Mouse (Mus musculus) left cerebral cortex, adult 6 months (tissue): ENCODE measurements around the gene Gm20481. TPM values are rescaled to one million over a fixed set of nuclear protein-coding genes. Genes with fewer than 3 reads are reported as not detected.

ENCODE experiments used
- long read RNA-seq, 2 experiments: library from polyadenylated mRNA; unstranded; transcript quantifications; one replicate each; pipeline ENCODE4 v2.0.0; 2019 to 2020
- polyA plus RNA-seq: library from polyadenylated mRNA; unstranded; fragments of <200 nt; fragmentation: Nextera tagmentation; gene quantifications from 2 replicates; pipeline ENCODE4 v1.2.3, GENCODE M21; 2021

The Gm20481 gene
- not detected in 2 replicates for polyA plus RNA-seq
- long read RNA-seq, experiment 1 = 0 reads
- long read RNA-seq, experiment 2 = 0 reads

DNA sequence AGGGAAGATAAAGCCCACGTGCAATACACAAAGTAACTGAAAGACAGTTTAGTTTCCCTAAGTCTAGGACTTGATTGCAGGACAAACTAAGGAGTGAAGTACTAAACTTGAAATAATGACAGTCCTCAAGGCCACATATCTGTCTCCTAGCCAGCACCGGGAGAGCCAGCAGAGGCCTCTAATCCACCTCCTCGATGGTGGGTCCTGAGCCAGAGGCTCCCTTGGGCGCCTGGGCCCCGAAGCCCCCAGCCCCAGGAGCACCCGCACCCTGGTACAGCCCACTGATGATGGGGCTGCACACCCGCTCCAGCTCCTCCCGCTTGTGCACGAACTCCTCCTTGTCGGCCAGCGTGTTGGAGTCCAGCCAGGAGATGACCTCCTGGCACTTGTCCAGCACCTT lies at the start of gene Gm20481:
TSS of gene Gm20481 (plus strand) at position 91 of the 400 bp plus-strand sequence.

DNA sequence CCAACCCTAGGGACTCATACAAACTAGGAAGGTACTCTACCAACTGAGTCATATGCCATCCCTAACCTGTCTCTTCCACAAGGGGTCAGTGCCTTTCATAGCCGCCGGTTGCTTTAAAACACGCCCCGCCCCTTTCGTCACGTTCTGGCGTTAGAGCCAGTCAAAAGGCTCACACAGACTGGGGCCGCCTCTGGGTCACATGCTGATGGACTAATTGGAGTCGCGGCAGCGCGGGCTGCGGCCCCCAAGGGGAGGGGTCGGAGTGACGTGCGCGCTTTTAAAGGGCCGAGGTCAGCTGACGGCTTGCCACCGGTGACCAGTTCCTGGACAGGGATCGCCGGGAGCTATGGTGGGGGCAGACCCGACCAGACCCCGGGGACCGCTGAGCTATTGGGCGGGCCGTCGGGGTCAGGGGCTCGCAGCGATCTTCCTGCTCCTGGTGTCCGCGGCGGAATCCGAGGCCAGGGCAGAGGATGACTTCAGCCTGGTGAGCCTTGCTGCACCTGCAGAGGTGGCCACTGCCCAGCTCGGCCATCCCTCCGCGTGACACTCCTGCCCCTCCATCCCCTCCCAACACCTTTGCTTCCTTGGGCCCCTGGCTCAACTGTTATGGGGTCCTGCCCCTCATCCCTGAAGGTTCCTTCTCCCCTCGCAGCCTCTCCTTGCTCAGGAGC lies 38.5 kb upstream of the Gm20481 start, which contains the start of gene Neu1:
TSS of gene Neu1 (plus strand) at position 193 of the 674 bp plus-strand sequence.

DNA sequence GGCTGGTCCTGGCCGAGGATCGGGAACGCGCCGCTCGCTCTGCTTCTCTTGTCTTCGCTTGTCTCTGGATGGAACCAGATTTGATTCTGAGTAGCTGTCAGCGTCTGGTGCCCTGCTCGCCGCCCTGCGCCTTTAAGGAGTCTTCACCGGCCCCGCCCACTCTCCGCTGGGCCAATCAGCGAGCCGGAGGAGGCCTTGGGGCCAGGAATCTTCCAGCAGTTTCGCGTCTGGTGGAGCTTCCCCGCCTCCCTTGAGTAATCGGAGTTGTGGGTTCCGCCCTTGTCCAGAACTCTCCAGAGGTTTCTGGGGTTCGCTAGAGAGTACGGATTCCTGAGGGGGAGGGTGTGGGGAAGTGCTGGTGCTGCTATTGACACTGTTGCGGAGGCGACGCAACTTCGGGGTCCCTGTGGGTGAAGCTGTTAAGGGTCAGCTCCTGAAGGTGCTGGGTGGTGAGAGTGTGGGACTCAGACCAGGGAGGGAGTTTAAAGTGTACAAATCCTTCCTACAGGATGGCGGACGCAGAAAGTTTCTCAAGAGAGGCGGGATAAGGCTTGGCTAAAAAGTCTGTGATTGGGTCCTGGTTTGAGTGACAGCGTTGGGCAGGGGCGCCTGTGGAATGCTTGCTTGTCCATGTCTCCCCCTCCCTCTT lies 10.5 kb upstream of the Gm20481 start, which contains the start of gene Hspa1b:
TSS of gene Hspa1b (minus strand) at position 109 of the 649 bp plus-strand sequence.

DNA sequence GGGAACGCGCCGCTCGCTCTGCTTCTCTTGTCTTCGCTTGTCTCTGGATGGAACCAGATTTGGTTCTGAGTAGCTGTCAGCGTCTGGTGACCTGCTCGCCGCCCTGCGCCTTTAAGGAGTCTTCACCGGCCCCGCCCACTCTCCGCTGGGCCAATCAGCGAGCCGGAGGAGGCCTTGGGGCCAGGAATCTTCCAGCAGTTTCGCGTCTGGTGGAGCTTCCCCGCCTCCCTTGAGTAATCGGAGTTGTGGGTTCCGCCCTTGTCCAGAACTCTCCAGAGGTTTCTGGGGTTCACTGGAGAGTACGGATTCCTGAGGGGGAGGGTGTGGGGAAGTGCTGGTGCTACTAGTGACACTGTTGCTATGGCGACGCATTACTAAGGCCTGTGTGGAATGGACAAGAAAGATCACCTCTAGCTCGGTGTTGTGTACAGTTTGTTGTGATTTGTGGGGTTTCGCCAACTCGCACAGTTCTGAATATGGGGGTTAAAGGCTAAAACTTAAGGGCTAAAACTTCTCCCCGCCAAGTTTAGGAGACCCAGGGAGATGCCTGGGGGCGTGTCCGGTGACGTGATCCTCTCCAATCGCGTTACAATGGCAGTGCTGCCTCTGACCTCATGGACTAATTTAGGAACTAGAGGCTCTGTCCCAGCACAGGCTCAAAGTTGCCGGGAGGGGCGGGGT lies 2.5 kb downstream of the Gm20481 start, which contains the start of the genes Hspa1a and Hspa1l:
TSS of gene Hspa1a (minus strand) at position 88 of the 681 bp plus-strand sequence.
TSS of gene Hspa1l (plus strand) at position 635 of the 681 bp plus-strand sequence.

DNA sequence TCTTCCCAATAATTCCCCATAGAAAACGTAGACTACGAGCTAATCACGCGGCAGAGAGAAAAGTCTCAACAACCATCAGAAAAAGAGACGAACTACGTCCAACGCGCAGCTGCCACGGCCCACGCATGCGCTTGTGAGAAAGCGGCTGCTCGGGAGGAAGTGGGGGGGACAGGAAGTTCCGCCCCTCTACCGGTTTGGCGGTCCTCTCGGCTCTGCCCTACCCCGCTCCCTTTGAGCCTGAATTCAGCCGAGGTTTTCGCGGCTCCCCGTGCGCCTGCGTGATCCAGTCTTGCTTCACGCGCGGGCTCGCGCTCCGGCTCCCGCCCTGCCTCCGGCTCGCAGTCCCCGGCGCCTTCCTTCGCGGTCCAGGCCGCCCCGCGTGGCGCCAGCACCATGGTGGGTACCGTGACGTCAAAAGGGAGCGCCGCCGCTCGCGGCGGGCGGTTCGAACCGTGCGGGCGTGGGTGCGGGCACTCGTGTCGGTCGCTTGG lies 12.0 kb downstream of the Gm20481 start, which contains the start of gene Lsm2:
TSS of gene Lsm2 (plus strand) at position 173 of the 491 bp plus-strand sequence.

DNA sequence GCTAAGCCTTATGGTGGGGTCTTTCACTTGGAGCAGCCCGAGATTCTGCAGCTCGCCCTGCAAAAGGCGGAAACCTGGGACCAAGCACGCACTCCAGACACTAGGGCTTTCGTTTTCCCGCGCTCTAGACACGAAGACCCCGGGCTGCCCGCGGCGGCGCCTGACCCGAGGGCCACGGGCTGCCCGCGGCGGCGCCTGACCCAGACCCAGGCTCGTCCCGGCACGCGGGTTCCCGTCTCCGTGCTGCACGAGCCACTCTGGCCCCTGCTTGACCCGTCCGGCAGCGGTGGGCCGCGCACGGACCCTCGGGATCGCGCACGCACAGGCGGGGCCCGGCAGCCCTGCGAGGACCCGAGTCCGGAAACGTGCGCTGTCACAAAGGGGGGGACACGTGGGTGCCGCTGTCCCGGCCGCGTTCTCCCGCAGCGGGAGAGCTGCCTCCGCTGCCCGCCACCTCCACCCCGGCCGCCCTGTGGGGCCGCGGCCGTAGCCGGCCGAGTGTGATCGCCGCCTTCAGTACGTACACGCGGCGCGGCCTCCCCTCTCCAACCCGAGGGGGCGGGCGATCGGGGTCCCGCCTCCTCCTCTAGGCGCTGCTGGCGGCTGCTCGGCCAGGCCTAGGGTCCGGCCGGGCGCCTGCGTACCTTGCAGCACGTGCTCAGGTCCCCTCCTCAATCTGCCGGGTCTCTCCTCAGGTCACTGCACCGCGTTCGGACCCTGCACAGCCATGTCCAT lies 31.2 kb downstream of the Gm20481 start, which contains the start of gene Vars:
TSS of gene Vars (plus strand) at position 271 of the 735 bp plus-strand sequence.

DNA sequence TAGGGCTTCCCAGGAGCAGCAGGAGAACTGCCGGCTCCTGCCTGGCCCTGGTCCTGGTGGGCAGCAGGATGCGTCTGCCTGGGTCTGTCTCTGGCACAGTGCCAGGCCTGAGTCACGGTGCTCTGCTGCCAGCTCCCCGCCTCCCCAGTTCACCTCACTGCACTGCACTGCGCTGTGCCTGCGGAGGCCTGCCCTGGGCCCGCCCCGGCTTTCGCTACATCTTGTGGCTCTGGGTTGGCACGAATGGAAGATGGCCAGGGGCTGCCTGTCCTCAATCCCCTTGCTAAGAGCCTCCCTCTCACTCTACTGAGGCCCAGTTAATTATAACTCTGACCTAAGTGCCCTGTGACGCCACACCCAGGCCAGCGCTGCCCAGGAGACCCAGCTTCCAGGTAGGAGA lies 46.7 kb downstream of the Gm20481 start, which contains the start of gene Vwa7:
TSS of gene Vwa7 (plus strand) at position 204 of the 400 bp plus-strand sequence.

Other genes starting within 250 kb of the Gm20481 start
- 3.9 and 8.9 TPM in 2 replicates for gene C4b, start 226.0 kb upstream of the Gm20481 start, polyA plus RNA-seq
- not detected in 2 replicates for gene Cyp21a1, start 165.4 kb upstream of the Gm20481 start, polyA plus RNA-seq
- gene Stk19, start 133.0 kb upstream of the Gm20481 start, polyA plus RNA-seq = 60.8 and 64.9 TPM in 2 replicates
- 25.6 and 26.2 TPM in 2 replicates for gene Dxo, start 132.9 kb upstream of the Gm20481 start, polyA plus RNA-seq
- gene Skiv2l, start 119.7 kb upstream of the Gm20481 start, polyA plus RNA-seq = 20.2 and 21.7 TPM in 2 replicates
- 34.1 and 37.6 TPM in 2 replicates for gene Nelfe, start 119.5 kb upstream of the Gm20481 start, polyA plus RNA-seq
- 0.39 and 0.50 TPM in 2 replicates for gene Cfb, start 107.4 kb upstream of the Gm20481 start, polyA plus RNA-seq
- 0.17 and 0.25 TPM in 2 replicates for gene Zbtb12, start 90.4 kb upstream of the Gm20481 start, polyA plus RNA-seq
- not detected in 2 replicates for gene Gm20547, start 87.9 kb upstream of the Gm20481 start, polyA plus RNA-seq
- gene C2, start 71.6 kb upstream of the Gm20481 start, polyA plus RNA-seq = 2.7 and 3.3 TPM in 2 replicates
- gene Ehmt2, start 71.4 kb upstream of the Gm20481 start, polyA plus RNA-seq = 20.4 and 20.9 TPM in 2 replicates
- 0.48 TPM in 2 replicates for gene Slc44a4, start 55.4 kb upstream of the Gm20481 start, polyA plus RNA-seq
- 30.2 and 37.0 TPM in 2 replicates for gene Neu1, start 38.7 kb upstream of the Gm20481 start, polyA plus RNA-seq
- 0.48 and 1.1 TPM in 2 replicates for gene Hspa1b, start 10.7 kb upstream of the Gm20481 start, polyA plus RNA-seq
- 5.3 and 7.0 TPM in 2 replicates for gene Hspa1a, start 2.2 kb downstream of the Gm20481 start, polyA plus RNA-seq
- 0.90 and 1.5 TPM in 2 replicates for gene Hspa1l, start 2.8 kb downstream of the Gm20481 start, polyA plus RNA-seq
- 33.6 and 33.9 TPM in 2 replicates for gene Lsm2, start 11.9 kb downstream of the Gm20481 start, polyA plus RNA-seq
- 15.7 and 17.2 TPM in 2 replicates for gene Vars, start 31.1 kb downstream of the Gm20481 start, polyA plus RNA-seq
- gene Vwa7, start 46.7 kb downstream of the Gm20481 start, polyA plus RNA-seq = 0.13 and 0.25 TPM in 2 replicates
- gene Sapcd1, start 58.1 kb downstream of the Gm20481 start, polyA plus RNA-seq = 0.89 and 0.92 TPM in 2 replicates
- gene Msh5, start 76.8 kb downstream of the Gm20481 start, polyA plus RNA-seq = 0.37 and 0.45 TPM in 2 replicates
- gene Clic1, start 80.1 kb downstream of the Gm20481 start, polyA plus RNA-seq = 22.7 and 26.4 TPM in 2 replicates
- 20.0 and 22.8 TPM in 2 replicates for gene Ddah2, start 89.1 kb downstream of the Gm20481 start, polyA plus RNA-seq
- gene Ly6g6c, start 95.5 kb downstream of the Gm20481 start, polyA plus RNA-seq = not detected in 2 replicates
- gene Mpig6b, start 96.3 kb downstream of the Gm20481 start, polyA plus RNA-seq = not detected in 2 replicates
- 2.4 and 3.7 TPM in 2 replicates for gene Ly6g6e, start 107.0 kb downstream of the Gm20481 start, polyA plus RNA-seq
- 1.6 and 2.3 TPM in 2 replicates for gene Ly6g6d, start 108.2 kb downstream of the Gm20481 start, polyA plus RNA-seq
- gene Ly6g6f, start 115.7 kb downstream of the Gm20481 start, polyA plus RNA-seq = 1.6 and 2.2 TPM in 2 replicates
- 102 and 121 TPM in 2 replicates for gene Abhd16a, start 119.4 kb downstream of the Gm20481 start, polyA plus RNA-seq
- gene Ly6g5c, start 138.4 kb downstream of the Gm20481 start, polyA plus RNA-seq = not detected in 2 replicates
- not detected in 2 replicates for gene Ly6g5b, start 145.5 kb downstream of the Gm20481 start, polyA plus RNA-seq
- 21.2 and 22.7 TPM in 2 replicates for gene Gpank1, start 151.5 kb downstream of the Gm20481 start, polyA plus RNA-seq
- 240 and 277 TPM in 2 replicates for gene Csnk2b, start 152.1 kb downstream of the Gm20481 start, polyA plus RNA-seq
- 32.3 and 43.2 TPM in 2 replicates for gene D17H6S53E, start 156.5 kb downstream of the Gm20481 start, polyA plus RNA-seq
- not detected in 2 replicates for gene Apom, start 162.1 kb downstream of the Gm20481 start, polyA plus RNA-seq
- 59.0 and 84.6 TPM in 2 replicates for gene Bag6, start 165.3 kb downstream of the Gm20481 start, polyA plus RNA-seq
- 14.9 and 37.9 TPM in 2 replicates for gene Prrc2a, start 195.0 kb downstream of the Gm20481 start, polyA plus RNA-seq
- gene Aif1, start 206.2 kb downstream of the Gm20481 start, polyA plus RNA-seq = 32.2 and 36.1 TPM in 2 replicates
- gene Lst1, start 218.5 kb downstream of the Gm20481 start, polyA plus RNA-seq = 26.1 and 36.8 TPM in 2 replicates
- 0.48 and 0.93 TPM in 2 replicates for gene Ltb, start 224.5 kb downstream of the Gm20481 start, polyA plus RNA-seq
- gene Tnf, start 232.1 kb downstream of the Gm20481 start, polyA plus RNA-seq = not detected in 2 replicates
- gene Lta, start 235.4 kb downstream of the Gm20481 start, polyA plus RNA-seq = 0.15 TPM in 1 of 2 replicates, not detected in the other